Mouse (Mus musculus) frontal cortex, adult 2 months (tissue): ENCODE data around the gene Uxs1. TPM values are rescaled to one million over a fixed set of nuclear protein-coding genes. Genes with fewer than 3 reads are reported as not detected.

Experiments
- DNase-seq, 2 experiments: peaks; one replicate each; pipeline ENCODE4 v3.0.0; 2022; ENCODE audit warnings: low spot score in 1 of 2; ENCODE audit errors: extremely low spot score in 1 of 2
- polyA plus RNA-seq: library from polyadenylated mRNA; depleted of rRNA; stranded (reverse); fragments of >200 nt; gene quantifications from 2 replicates; pipeline ENCODE4 v1.2.3, GENCODE M21; 2012

Gene Uxs1
- polyA plus RNA-seq, 1 experiment = 57.4 TPM

DNA sequence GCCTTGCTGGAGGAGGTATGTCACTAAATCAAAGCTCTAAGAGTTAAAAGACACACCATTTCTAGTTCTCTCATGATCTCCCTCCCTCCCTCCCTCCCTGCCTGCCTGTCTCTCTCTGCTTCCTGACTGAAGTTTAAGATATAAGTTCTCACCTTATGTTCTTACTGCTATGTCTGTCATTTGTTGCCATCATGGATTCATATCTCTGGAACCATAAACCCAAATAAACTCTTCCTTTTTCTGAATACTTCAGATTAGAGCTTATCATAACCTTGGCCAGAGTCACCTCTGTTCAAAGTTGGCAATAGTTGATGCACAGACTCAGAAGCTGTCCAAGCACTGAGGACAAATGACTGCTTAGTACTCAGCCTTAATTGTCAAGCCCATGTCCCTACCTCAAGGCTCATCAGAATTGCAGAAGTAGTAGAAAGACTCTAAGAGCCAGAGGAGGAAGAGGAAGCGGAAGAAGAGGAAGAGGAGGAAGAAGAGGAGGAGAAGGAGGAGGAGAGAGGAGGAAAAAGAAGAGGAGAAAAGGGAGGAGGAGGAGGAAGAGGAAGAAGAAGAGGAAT, 23.6 kb downstream of the Uxs1 start:
- DNase-seq = no peak

DNA sequence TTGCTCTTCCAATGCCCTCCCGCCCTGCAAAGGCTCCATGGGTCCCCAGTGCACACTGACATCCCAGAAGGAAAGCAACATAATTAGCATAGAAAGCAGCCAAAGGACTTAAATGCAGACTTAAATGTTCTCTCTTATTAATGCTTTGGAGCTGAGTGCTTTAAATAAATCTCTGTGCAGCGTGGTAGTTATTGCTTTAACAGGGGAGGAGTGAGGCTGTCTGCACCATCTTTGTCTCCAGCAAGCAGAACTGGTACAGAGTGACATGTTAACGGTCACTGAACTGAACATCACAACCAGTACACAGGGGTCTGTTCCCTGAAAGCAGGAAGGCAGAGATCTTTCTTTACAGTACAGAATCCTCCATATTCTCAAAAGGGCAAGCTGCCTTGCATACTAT, 29.6 kb downstream of the Uxs1 start:
- DNase-seq = no peak

DNA sequence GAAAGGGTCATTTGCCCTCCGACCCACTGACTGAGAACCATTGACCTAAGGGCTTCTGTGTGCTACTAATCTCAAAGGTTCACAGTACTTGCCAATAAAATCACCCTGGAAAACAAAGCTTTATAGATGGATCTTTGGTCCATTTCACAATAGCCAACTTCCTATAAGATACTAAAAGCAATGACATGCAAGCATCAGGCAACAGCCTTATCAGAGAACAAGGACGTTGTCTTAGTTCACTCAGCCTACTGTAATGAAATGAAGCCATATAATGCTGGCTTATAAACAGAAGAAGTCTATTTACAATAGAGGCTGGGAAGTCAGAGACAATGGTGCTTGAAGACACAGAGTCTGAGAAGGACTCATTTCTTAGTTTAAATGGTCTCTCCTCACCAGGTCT, 37.8 kb downstream of the Uxs1 start:
- DNase-seq = no peak

DNA sequence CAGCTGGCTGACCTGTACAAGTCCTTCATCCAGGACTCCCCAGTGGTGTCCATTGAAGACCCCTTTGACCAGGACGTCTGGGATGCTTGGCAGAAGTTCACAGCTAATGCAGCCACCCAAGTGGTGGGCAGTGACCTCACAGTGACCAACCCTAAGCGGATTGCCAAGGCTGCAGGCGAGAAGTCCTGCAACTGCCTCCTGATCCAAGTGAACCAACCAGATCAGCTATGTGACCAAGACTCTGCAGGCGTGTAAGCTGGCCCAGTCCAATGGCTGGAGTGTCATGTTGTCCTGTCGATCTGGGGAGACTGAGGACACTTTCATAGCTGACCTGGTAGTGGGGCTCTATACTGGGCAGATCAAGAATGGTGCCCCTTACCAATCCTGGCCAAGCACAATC, 40.9 kb downstream of the Uxs1 start:
- DNase-seq = no peak

DNA sequence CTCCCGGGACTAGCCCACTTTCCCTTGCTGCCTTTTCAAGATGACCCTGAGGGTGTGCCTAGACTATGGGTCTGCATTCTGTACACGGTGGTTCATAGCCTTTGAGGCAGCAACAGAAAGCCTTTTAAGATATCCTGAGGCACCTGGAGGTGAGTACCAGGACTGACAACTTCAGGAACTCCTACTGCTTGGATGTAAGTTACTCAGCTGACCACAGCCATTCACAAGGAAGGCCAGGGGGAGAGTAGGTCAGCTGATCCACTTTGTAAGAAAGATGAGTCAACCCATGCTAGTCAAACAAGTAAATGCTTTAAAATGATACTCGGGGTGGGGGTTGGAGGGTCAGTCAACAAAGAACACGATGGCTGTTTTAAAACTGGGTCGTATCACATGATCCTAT, 42.3 kb downstream of the Uxs1 start:
- DNase-seq = no peak

DNA sequence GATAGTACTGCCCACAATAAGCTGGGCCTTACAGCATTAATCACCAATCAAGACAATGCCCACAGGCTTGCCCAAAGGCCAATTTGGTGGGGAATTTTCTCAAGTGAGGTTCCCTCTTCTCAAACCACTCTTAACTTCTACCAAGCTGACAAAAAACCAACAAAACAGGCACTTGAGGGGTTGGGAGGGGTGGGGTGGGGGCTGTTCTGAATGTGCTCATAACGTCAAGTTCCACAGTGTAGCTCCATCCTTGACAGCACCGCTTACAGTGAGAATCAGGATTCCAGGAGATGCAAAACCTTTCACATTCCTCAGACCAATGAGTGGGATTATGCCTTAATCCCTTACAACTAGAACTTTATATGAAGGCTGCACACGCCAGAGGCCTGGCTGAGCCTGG, 44.4 kb downstream of the Uxs1 start:
- no peak for DNase-seq

DNA sequence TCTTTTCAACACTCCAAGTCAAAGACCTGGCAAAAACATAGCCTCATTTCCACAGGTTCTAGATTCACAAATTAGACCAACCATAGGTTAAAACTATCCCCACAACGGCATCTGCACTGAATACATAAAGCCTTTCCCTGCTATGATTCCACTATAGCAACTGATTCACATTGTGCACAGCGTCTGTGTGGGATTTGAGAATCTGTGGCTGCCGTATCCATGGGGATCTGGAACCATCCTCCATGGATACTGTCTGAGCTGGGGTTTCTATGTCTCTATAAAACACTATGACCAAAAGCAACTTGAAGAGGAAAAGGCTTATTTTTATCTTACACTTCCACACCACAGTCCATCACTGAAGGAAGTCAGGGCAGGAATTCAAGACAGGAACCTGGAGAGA, 44.9 kb downstream of the Uxs1 start:
- peak; percentile 32 to 53 for DNase-seq

DNA sequence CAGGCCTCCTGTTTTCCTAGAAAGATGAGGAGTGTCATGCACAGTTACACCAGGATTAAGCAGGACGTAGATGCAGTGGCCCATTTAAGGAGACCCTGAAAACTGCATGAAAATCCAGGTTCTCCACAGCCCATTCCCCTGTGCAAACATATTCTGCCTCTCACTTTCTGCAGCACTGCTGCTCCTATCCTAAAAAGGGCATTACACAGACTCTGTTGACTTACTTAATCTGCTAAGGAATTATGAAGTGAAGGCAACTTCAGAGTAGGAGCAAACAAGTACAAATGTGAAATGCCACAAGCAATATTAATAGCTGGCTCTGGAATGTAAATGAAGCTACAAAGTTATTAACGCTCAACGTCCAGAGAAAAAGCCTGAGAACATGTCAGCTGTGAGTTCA, 45.9 kb downstream of the Uxs1 start:
- DNase-seq = no peak

DNA sequence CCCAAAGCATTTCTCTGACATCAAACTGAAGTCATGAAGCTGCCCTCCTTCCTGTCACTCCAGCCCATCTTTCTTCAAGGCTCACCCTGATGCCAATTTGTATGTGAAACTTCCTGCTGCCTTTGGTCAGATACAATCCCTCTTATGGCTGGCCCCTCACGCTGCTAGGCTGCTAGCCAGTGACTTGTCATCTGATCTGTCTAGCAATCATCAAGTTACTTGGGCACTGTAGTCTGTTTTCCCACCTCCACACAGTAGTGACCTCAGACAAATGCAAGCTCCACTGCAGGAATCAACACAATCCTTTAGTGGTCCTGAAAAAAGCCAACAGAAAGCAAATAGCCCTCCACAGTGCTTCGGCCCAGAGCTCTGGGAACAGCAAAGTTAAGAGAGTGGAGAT, 46.4 kb downstream of the Uxs1 start:
- no peak for DNase-seq

DNA sequence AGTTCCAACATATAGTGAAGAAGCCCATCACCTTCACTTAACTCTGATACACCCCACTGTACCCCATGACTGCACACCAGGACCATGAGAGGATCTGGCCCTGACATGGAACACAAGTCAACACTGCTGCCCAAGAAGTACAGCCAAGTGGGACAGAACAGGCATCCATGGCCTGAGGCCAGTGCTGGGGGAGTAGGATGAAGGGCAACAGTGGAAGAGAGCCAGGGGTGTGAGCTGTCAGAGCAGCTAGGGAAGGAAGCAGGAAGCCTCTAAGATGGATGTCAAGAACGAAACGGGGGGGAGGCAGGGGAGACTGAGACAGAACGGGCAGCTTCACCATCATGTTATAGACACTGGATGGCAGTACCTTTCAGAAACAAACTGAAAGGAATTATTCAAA, 51.5 kb downstream of the Uxs1 start:
- no peak for DNase-seq

DNA sequence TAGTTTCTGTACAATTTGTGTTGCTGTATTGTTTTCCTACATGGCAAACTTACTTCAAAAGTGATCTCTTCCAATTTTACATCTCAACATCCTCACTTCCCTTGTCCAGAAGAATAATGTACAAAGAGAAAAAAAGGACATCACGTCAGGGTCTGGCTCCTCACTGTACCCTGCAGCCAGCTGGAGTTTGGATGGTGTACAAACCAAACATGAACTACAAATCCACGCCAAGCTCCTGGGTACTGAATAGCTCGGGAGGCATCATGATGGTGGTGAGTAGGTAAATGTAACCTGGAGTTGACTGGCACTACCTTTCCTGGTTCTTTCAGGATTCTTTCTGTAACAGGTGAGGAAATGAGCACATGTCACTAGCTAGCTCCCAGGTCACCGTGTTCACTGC, 53.5 kb downstream of the Uxs1 start:
- DNase-seq = no peak

DNA sequence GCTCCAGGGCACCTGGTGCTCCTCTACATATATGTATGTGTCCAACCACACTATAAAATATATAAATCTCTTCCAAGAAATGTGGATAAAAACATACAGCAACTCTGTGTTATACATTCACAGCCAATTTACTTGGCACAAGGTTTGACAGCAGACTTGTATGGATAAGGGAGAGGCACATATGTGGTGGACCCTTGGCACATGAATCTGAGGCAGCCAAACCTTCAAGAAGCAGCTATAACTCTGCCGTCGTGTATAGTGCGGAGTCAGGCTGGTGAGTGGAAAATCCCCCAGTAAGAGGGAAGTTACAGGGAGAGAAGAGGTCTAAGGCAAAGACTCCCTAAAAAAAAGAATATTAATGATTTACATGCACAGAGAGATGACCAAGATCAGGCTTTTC, 54.9 kb downstream of the Uxs1 start:
- no peak for DNase-seq

DNA sequence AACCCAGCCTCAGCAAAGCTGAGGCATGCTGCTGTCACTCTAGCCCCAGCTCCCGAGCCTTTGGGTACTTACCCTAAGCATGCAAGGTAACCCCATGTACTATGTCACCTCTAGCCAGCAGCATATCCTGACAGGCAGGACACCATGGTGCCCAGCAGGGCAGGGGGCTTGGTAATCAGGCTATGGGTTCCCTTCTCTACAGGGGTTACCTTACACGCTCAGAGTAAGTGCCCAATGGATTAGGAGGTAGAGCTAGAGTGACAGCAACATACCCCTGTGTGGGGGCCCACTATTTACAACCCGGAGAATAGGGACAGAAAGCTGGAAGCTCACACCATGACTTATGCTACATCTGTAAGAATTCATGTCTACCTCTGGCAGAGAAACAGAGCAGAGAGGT, 57.6 kb downstream of the Uxs1 start:
- DNase-seq = no peak

DNA sequence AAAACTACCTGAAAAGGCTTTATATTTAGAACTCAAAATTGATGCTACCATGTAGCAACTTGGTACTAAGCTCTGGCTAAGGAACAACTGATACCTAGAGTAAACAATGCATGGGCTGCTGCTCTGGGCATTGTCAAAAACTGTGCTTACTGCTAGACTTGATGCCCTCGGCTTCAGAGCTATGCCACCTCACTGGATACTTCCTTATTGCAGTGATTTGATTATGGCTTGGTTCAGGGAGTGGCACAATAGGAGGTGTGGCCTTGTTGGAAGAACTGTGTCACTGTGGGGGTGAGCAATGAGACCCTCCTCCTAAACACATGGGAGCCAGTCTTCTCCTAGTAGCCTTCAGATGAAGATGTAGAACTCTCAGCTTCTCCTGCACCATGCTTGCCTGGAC, 58.3 kb downstream of the Uxs1 start:
- DNase-seq = no peak

DNA sequence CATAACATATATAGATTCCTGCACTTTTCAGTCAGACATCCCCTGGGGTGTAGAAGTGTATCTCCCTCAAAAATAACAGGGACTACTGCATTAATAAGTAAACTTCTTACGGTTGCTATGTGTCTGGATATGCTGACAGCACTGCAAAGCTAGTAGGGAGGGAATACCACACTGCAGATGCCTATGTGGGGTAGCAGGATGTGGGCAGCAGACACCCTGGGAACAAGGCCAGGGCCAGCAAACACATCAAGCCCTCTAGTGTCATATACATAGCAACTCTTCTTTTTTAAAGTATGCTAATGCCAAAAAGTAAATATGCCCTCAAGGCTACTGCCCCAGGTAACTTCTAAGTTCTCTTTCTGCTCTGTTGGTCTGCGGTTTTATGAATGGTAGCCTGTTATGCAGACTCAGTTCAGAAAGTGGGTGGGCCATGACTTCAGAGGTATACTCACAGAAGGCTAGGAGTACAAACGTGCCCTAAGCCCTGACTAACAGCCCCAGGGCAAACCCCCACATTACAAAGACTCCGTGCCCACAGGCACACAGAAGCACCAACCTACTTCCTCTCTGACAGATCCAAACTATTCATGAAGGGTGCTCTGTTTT, 59.1 kb downstream of the Uxs1 start:
- peak in 1 of 2 experiments; percentile 34 for DNase-seq

DNA sequence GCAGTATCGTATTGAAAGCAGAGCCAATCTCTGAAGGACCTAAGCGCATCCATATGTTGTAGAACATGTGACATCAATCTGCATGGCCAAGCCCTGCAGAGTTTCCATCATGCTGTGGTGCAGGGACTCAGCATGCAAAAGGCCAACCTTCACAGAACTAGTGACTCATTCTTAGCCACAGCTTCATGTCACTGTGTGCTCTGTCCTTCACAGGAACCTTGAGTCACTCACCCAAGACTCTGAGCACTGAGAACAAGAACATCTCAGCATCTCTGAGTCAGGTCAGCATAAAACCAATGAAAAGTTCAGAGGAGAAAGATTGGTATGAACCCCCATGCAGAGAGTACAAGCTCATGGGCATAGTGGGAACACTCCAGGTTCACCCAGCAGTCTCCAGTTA, 61.3 kb downstream of the Uxs1 start:
- no peak for DNase-seq

DNA sequence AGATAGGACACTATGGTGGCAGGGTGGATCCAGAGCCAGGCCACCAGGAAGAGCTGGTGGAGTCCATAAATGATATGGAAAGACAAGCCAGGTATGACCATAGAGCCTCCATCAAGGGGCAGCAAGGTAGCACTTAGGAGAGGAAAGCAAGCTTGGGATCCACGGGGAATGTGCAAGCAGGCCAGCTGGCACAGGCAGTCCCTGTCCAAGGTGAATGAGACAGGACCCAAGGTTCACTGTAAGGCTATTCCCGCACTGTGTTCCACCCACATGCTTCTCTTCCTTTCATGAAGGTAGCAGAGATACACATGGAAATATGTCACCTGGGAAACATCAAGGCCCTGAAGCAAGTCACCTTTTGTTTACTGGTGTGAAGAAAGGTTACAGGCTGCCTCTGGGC, 63.1 kb downstream of the Uxs1 start:
- DNase-seq = no peak

DNA sequence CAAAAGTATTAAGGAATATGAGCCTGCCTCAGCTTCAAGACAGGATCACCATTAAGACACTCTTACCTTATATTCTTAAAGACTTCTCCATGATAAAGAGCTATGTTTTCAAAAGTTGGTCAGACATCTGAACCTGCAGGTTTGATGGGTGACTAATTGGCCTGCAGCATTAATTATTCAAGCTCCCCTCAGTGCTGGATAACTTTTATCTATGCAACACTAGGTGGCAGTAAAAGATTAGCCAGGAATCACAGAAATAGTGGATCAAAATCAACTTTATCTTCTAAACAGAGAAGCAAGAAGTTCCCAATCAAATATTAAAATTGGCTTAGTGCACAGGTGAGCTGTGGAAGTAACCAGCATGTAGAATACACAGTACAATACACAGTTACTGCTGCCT, 67.5 kb downstream of the Uxs1 start:
- DNase-seq = peak in 1 of 2 experiments; percentile 33

DNA sequence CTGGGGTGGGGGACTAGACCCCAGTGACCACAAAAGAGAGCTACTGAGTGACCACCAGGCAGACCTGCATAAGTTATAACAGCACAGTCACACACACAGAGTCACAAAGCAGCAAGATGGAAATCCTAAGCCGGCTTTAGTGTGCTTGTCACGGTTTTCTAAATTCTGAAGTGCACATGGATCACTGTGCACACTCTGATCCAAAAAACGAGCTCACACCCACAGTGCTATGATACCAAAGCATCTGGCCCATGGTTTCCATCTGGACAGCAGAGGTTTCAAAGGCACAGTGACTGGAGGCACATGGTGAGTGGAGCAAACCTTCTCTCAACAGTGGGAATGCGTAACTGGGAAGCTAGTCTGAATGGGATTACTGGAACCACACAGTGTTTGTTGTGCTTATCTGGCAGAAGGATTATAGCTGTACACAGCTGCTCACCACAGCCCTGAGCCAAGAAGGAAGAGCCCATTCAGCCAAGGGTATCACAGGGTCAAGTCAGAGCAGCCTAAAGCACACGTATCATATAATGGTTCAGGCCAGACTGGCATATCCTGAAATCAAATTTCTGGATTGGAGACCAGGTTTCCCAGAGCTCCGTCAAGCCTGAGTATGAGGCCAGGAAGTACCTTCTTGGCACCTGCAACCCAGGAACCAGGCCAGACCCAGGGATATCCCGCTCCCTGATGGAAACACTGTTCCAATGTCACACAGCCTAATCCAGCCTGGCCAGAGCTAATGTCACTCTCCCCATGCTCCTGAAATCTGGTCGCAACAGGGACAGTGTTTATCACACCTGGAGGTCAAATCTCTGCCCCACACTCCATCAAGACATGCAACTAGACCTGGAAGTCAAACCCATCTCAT, 72.9 kb downstream of the Uxs1 start:
- peak in 1 of 2 experiments; percentile 37 for DNase-seq

DNA sequence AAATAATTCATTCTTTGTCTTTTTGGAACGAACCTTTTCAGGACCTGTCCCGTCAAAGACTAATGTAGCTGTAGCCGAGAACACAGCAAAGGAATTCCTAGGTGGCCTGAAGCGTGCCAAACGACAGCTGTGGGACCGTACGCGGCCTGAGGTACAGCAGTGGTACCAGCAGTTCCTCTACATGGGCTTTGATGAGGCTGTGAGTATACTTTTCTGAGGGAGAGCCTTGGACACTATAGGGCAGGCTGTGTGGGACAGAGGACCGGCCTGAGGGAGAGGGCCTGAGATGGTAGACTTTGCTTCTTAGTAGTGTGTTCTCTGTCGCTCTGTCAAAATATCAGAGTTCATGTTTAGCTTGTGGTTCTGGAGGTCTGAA, 89.1 kb downstream of the Uxs1 start:
- no peak for DNase-seq

DNA sequence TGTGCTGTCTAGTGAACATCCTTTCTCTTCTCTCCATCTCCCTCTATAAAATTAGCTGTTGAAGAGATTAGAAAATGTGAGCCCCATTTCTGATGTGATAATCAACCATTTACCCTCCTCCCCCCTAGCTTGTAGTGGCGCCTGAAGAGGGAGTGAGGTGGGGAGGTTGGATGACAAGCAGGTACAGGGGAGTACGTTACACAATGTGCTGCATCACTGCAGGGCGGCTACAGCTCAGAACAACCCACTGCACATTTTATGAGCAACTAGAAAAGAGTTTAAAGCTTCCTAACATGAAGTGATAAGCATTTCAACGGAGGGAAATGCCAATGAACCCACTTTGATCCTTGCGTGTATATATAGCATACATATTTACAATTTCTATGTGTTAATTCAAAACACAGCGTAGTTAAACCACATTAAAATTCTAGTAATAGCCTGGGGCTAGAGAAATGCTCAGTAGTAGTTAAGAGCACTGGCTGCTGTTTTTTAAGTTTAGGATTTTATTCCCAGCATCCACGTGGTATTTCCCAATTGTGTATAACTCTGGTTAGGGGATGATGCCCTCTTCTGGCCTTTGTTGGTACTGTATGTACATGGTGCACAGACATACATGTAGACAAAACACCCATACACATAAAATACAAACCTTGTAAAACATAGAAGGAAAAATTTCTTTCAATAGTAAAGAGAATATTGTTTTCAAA, 89.6 kb downstream of the Uxs1 start:
- DNase-seq = peak in 1 of 2 experiments; percentile 78
